ENCODE assay signal across 8 mouse cellular contexts in the genomic region with DNA sequence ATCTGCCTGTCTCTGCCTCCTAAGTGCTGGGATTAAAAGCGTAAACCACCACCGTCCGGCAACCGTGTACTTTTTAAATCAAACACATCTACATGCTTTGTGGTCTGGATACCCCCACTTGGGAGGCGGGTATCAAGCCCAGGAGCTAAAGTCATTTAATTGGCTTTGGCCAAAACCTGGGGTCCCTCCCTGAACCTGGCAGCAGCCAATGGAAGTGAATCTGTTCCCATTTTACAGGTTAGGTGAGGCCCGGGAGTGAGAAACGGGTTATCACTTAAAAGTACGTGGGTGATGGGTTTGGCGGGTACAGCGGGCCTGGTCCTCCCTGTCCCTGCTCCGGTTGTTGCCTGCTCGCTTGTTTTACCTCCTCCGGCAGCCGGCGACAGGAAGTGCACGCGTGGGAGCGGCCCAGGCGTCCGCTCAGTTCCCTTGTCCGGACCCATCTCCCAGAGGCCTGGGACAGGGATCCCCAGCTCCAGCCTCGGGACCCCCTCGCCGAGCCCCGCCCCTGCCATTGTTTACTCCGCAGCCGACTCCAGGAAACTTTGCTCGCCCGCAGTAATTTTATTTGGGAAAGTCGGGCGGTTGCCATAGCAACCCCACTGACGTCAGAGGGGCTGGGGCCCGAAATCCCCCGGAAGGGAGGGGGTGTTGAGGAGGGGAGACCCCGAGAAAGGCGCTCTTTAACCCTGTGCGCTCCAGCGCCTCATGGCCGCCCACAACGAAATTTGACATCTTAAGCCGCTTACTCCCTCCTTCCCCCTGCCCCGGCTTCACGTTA. TPM values are rescaled to one million over a fixed set of nuclear protein-coding genes. Genes with fewer than 3 reads are reported as not detected.
A peak's percentile ranks its signal among the peaks of the same experiment; 100 is the strongest.
DNase-seq lines count a peak whose midpoint lies in the region; ATAC-seq lines count a peak whose summit lies in the region.

No protein-coding gene starts in this region.

- H3K9me3 ChIP-seq in forebrain, embryonic 12.5 days: no peaks in the 10 kb centered on the region
- H3K9me3 ChIP-seq in heart, embryonic 16.5 days (replicated peaks; ENCODE audit: control insufficient read depth, low read length): no peaks in the 10 kb centered on the region
- no peaks in the 10 kb centered on the region for H3K9me3 ChIP-seq in neural tube, embryonic 12.5 days

- peak; percentile 39 for DNase-seq in A20 (ENCODE audit: low read depth, low spot score)
- peak; percentile 89 to 95 for DNase-seq in adrenal gland, adult (ENCODE audit: inconsistent age in 2 of 2, low spot score in 1 of 2)
- peak; percentile 96 for DNase-seq in kidney, postnatal 10 days
- peak; percentile 92 to 96 for DNase-seq in lung, adult 18-20 months
- DNase-seq in testis, postnatal 14 days (ENCODE audit: low spot score): peak; percentile 83

- peak overlapping the region; percentile 49 for H3K4me3 ChIP-seq in forebrain, embryonic 12.5 days (replicated peaks)
- H3K4me3 ChIP-seq in heart, embryonic 16.5 days (ENCODE audit: low read length): peak overlapping the region; percentile 55
- peak overlapping the region; percentile 48 for H3K4me3 ChIP-seq in neural tube, embryonic 12.5 days

- H3K4me2 ChIP-seq in forebrain, embryonic 12.5 days: peak overlapping the region; percentile 62
- peak overlapping the region; percentile 67 for H3K4me2 ChIP-seq in heart, embryonic 16.5 days (ENCODE audit: low read depth, low read length)
- peak overlapping the region; percentile 59 for H3K4me2 ChIP-seq in neural tube, embryonic 12.5 days (replicated peaks)

- peaks cover 25% of the 10 kb centered on the region; the same call in 1 of the 2 replicates for H3K27me3 ChIP-seq in forebrain, embryonic 12.5 days
- no peaks in the 10 kb centered on the region for H3K27me3 ChIP-seq in heart, embryonic 16.5 days (ENCODE audit: control insufficient read depth, insufficient read depth, low read length)
- H3K27me3 ChIP-seq in neural tube, embryonic 12.5 days (replicated peaks): peaks cover 4% of the 10 kb centered on the region; the same call in 1 of the 2 replicates

- H3K27ac ChIP-seq in forebrain, embryonic 12.5 days: peak overlapping the region; percentile 93
- H3K27ac ChIP-seq in heart, embryonic 16.5 days (ENCODE audit: low read length): peak overlapping the region; percentile 99
- peak overlapping the region; percentile 71 for H3K27ac ChIP-seq in neural tube, embryonic 12.5 days

- WGBS in forebrain, embryonic 12.5 days: 3% methylated on average over 43 of the region's 43 CpGs
- WGBS in heart, embryonic 16.5 days: 4% methylated on average over 43 of the region's 43 CpGs
- WGBS in neural tube, embryonic 12.5 days: 2% methylated on average over 43 of the region's 43 CpGs

- peak overlapping the region; percentile 43 for H3K9ac ChIP-seq in forebrain, embryonic 12.5 days
- peak overlapping the region; percentile 58 for H3K9ac ChIP-seq in heart, embryonic 16.5 days (ENCODE audit: low read length)
- peak overlapping the region; percentile 41 for H3K9ac ChIP-seq in neural tube, embryonic 12.5 days

- no peaks in the 10 kb centered on the region for H3K36me3 ChIP-seq in forebrain, embryonic 12.5 days (replicated peaks)
- H3K36me3 ChIP-seq in heart, embryonic 16.5 days (ENCODE audit: control insufficient read depth, insufficient read depth): no peaks in the 10 kb centered on the region
- H3K36me3 ChIP-seq in neural tube, embryonic 12.5 days: no peaks in the 10 kb centered on the region

- ATAC-seq in forebrain, embryonic 12.5 days (ENCODE audit: low FRiP score): peak; percentile 39
- peak; percentile 30 for ATAC-seq in heart, embryonic 16.5 days (replicated peaks; ENCODE audit: extremely low read depth, insufficient read depth, low FRiP score)
- peak; percentile 64 for ATAC-seq in neural tube, embryonic 12.5 days (ENCODE audit: low FRiP score, low read depth)

- peaks cover 53% of the 10 kb centered on the region for H3K4me1 ChIP-seq in forebrain, embryonic 12.5 days
- H3K4me1 ChIP-seq in heart, embryonic 16.5 days (ENCODE audit: control insufficient read depth, insufficient read depth, low read length): peaks cover 41% of the 10 kb centered on the region
- H3K4me1 ChIP-seq in neural tube, embryonic 12.5 days: peaks cover 51% of the 10 kb centered on the region

RNA-seq across cellular contexts. Expression of a gene that starts 12.3 kb away (rescaled TPM):
- 5.9 and 6.0 TPM in 2 replicates for polyA plus RNA-seq in forebrain, embryonic 12.5 days (2016; fragmentation: Nextera tagmentation; extraction: Ambion mirVana)
- polyA plus RNA-seq in heart, embryonic 16.5 days (2015; fragmentation: Nextera tagmentation; extraction: Ambion mirVana): 1.5 and 1.6 TPM in 2 replicates
- 5.3 and 6.3 TPM in 2 replicates for polyA plus RNA-seq in neural tube, embryonic 12.5 days (2016; fragmentation: Nextera tagmentation; extraction: Ambion mirVana)

RNA-seq across cellular contexts. Expression of a gene that starts 39.5 kb away (rescaled TPM):
- 47.7 and 53.4 TPM in 2 replicates for polyA plus RNA-seq in forebrain, embryonic 12.5 days (2016; fragmentation: Nextera tagmentation; extraction: Ambion mirVana)
- polyA plus RNA-seq in heart, embryonic 16.5 days (2015; fragmentation: Nextera tagmentation; extraction: Ambion mirVana): 8.4 and 9.9 TPM in 2 replicates
- polyA plus RNA-seq in neural tube, embryonic 12.5 days (2016; fragmentation: Nextera tagmentation; extraction: Ambion mirVana): 52.8 and 57.9 TPM in 2 replicates

RNA-seq across cellular contexts. Expression of a gene that starts 49.5 kb away (rescaled TPM):
- polyA plus RNA-seq in forebrain, embryonic 12.5 days (2016; fragmentation: Nextera tagmentation; extraction: Ambion mirVana): 2.1 and 2.3 TPM in 2 replicates
- 1.2 and 1.3 TPM in 2 replicates for polyA plus RNA-seq in heart, embryonic 16.5 days (2015; fragmentation: Nextera tagmentation; extraction: Ambion mirVana)
- 1.9 and 2.0 TPM in 2 replicates for polyA plus RNA-seq in neural tube, embryonic 12.5 days (2016; fragmentation: Nextera tagmentation; extraction: Ambion mirVana)

RNA-seq across cellular contexts. Expression of a gene that starts 49.6 kb away (rescaled TPM):
- polyA plus RNA-seq in forebrain, embryonic 12.5 days (2016; fragmentation: Nextera tagmentation; extraction: Ambion mirVana): 17.7 and 20.4 TPM in 2 replicates
- 14.8 and 15.4 TPM in 2 replicates for polyA plus RNA-seq in heart, embryonic 16.5 days (2015; fragmentation: Nextera tagmentation; extraction: Ambion mirVana)
- polyA plus RNA-seq in neural tube, embryonic 12.5 days (2016; fragmentation: Nextera tagmentation; extraction: Ambion mirVana): 16.9 and 18.0 TPM in 2 replicates

RNA-seq across cellular contexts. Expression of a gene that starts 52.2 kb away (rescaled TPM):
- polyA plus RNA-seq in forebrain, embryonic 12.5 days (2016; fragmentation: Nextera tagmentation; extraction: Ambion mirVana): 267 and 271 TPM in 2 replicates
- polyA plus RNA-seq in heart, embryonic 16.5 days (2015; fragmentation: Nextera tagmentation; extraction: Ambion mirVana): 297 and 311 TPM in 2 replicates
- 256 and 282 TPM in 2 replicates for polyA plus RNA-seq in neural tube, embryonic 12.5 days (2016; fragmentation: Nextera tagmentation; extraction: Ambion mirVana)

Comparison
In these comparisons a context has a peak if more than half of its experiments do, and no peak if none do; other contexts are left out.
1. Peak in every context shown above with its lines: DNase-seq, ATAC-seq, H3K4me3 ChIP-seq and H3K27ac ChIP-seq.
2. DNase-seq: peak in every context shown above with its lines; median percentile 96 in kidney, postnatal 10 days; 94 in lung, adult 18-20 months; 92 in adrenal gland, adult; 83 in testis, postnatal 14 days; 39 in A20.